Mouse (Mus musculus) embryonic facial prominence, embryonic 11.5 days (tissue): ENCODE results near the gene Mylk3. TPM values are rescaled to one million over a fixed set of nuclear protein-coding genes. Genes with fewer than 3 reads are reported as not detected.

ENCODE experiments used
- ATAC-seq: fragments of 200-750 bp; cut with Nextera tagmentation; replicated peaks from 2 replicates; pipeline ENCODE4 v1.8.0; 2017; ENCODE audit warnings: low read depth; ENCODE audit not compliant: insufficient number of reproducible peaks, low FRiP score, low TSS enrichment
- DNase-seq: peaks from one replicate; pipeline ENCODE4 v3.0.0-alpha.2; 2015; ENCODE audit warnings: low spot score
- H3K27ac ChIP-seq: fragments of 300-500 bp; sonication (generic); replicated peaks from 2 replicates; pipeline ENCODE4 v1.5.1; 2014; ENCODE audit warnings: mild to moderate bottlenecking, low read depth, low read length, control low read depth
- H3K27me3 ChIP-seq: fragments of 300-500 bp; sonication (generic); 2 replicates; pipeline ENCODE4 v1.6.1; 2014; ENCODE audit warnings: mild to moderate bottlenecking, low read length, moderate library complexity, mixed read lengths; ENCODE audit not compliant: control insufficient read depth, insufficient read depth
- H3K36me3 ChIP-seq: fragments of 300-500 bp; sonication (generic); replicated peaks from 2 replicates; pipeline ENCODE4 v1.6.1; 2014; ENCODE audit warnings: low read depth, mild to moderate bottlenecking, low read length, moderate library complexity, mixed read lengths; ENCODE audit not compliant: control insufficient read depth, insufficient read depth
- H3K4me1 ChIP-seq: fragments of 300-500 bp; sonication (generic); 2 replicates; pipeline ENCODE4 v1.6.1; 2014; ENCODE audit warnings: low read length, mixed read lengths; ENCODE audit not compliant: control insufficient read depth, insufficient read depth
- H3K4me2 ChIP-seq: fragments of 300-500 bp; sonication (generic); 2 replicates; pipeline ENCODE4 v1.6.1; 2014; ENCODE audit warnings: low read depth, mild to moderate bottlenecking, control low read depth, low read length, moderate library complexity
- H3K4me3 ChIP-seq: fragments of 300-500 bp; sonication (generic); 2 replicates; pipeline ENCODE4 v1.5.1; 2014; ENCODE audit warnings: low read depth, low read length, control low read depth
- H3K9ac ChIP-seq: fragments of 300-500 bp; sonication (generic); replicated peaks from 2 replicates; pipeline ENCODE4 v1.6.1; 2014; ENCODE audit warnings: mild to moderate bottlenecking, control low read depth, low read length
- H3K9me3 ChIP-seq: fragments of 300-500 bp; sonication (generic); replicated peaks from 2 replicates; pipeline ENCODE4 v1.6.1; 2016; ENCODE audit warnings: mild to moderate bottlenecking, low read length, inconsistent platforms, mixed read lengths; ENCODE audit not compliant: control insufficient read depth
- WGBS: fragments of 180-500 bp; shearing (Covaris S2); extraction: QIAGEN DNeasy Blood & Tissue Kit; methylation state at CpG from one replicate; pipeline ENCODE4 v1.1.7; 2014; 5-methylcytosine and 5-hydroxymethylcytosine counted together
- polyA plus RNA-seq: library from polyadenylated mRNA; unstranded; fragments of >200 nt; fragmentation: Nextera tagmentation; extraction: Ambion mirVana; gene quantifications from 2 replicates; pipeline ENCODE4 v1.2.1, GENCODE M21; 2014

Gene Mylk3
- 2.9 and 3.9 TPM in 2 replicates for polyA plus RNA-seq

- H3K4me1 ChIP-seq: no peaks in the 10 kb centered on the region
- no peak within 1 kb of the TSS for H3K4me2 ChIP-seq
- H3K9me3 ChIP-seq: no peaks in the 10 kb centered on the region
- no peak within 1 kb of the TSS for H3K9ac ChIP-seq
- no peaks in the 10 kb centered on the region for H3K27me3 ChIP-seq
- H3K27ac ChIP-seq: no peak within 1 kb of the TSS
- ATAC-seq (no peak), DNase-seq (no peak)
- H3K4me3 ChIP-seq: no peak within 1 kb of the TSS
- H3K36me3 ChIP-seq: no peaks in the 10 kb centered on the region
- WGBS: 87% methylated on average over 6 of the region's 6 CpGs
Measured at GRCm38 (mm10) chr8:85386205-85386604, at the start of gene Mylk3. Gene Mylk3 (minus strand): TSS chr8:85386345.

GRCm38 (mm10) chr8:85435736-85436135, 49.6 kb upstream of the Mylk3 start:
- no peak for ATAC-seq
- H3K9ac ChIP-seq: no peak overlapping the region
- no peaks in the 10 kb centered on the region for H3K9me3 ChIP-seq
- H3K4me2 ChIP-seq: no peak overlapping the region
- no peak for DNase-seq
- H3K4me1 ChIP-seq: no peaks in the 10 kb centered on the region
- WGBS: 60% methylated on average over 5 of the region's 5 CpGs
- H3K36me3 ChIP-seq: no peaks in the 10 kb centered on the region
- no peak overlapping the region for H3K4me3 ChIP-seq
- no peak overlapping the region for H3K27ac ChIP-seq
- H3K27me3 ChIP-seq: no peaks in the 10 kb centered on the region

GRCm38 (mm10) chr8:85434817-85435216, 48.7 kb upstream of the Mylk3 start:
- no peaks in the 10 kb centered on the region for H3K4me1 ChIP-seq
- ATAC-seq (no peak), DNase-seq (no peak)
- no peak overlapping the region for H3K9ac ChIP-seq
- H3K9me3 ChIP-seq: no peaks in the 10 kb centered on the region
- H3K27me3 ChIP-seq: no peaks in the 10 kb centered on the region
- 71% methylated on average over 12 of the region's 12 CpGs for WGBS
- H3K27ac ChIP-seq: no peak overlapping the region
- no peak overlapping the region for H3K4me3 ChIP-seq
- H3K4me2 ChIP-seq: no peak overlapping the region
- H3K36me3 ChIP-seq: no peaks in the 10 kb centered on the region

- DNase-seq (no peak), ATAC-seq (peak; percentile 51; the same call in 1 of the 2 replicates)
- 3% methylated on average over 6 of the region's 6 CpGs for WGBS
- peak overlapping the region; percentile 77 for H3K4me3 ChIP-seq
- no peaks in the 10 kb centered on the region for H3K4me1 ChIP-seq
- no peaks in the 10 kb centered on the region for H3K36me3 ChIP-seq
- H3K27ac ChIP-seq: no peak overlapping the region
- H3K9me3 ChIP-seq: no peaks in the 10 kb centered on the region
- peak overlapping the region; percentile 42 for H3K4me2 ChIP-seq
- H3K9ac ChIP-seq: no peak overlapping the region
- no peaks in the 10 kb centered on the region for H3K27me3 ChIP-seq
Measured at GRCm38 (mm10) chr8:85433017-85433393, 46.9 kb upstream of the Mylk3 start.

GRCm38 (mm10) chr8:85432168-85433016, 46.2 kb upstream of the Mylk3 start, which contains the start of gene 4921524J17Rik:
Gene 4921524J17Rik (minus strand): TSS chr8:85432833.
- Histone ChIP-seq H3K4me3 (peak within 1 kb of the TSS; percentile 77), H3K27ac (peak within 1 kb of the TSS; percentile 98), H3K4me2 (peak within 1 kb of the TSS; percentile 42), H3K9ac (peak within 1 kb of the TSS; percentile 92), H3K27me3 (no peaks in the 10 kb centered on the region), H3K36me3 (no peaks in the 10 kb centered on the region), H3K4me1 (no peaks in the 10 kb centered on the region), H3K9me3 (no peaks in the 10 kb centered on the region)
- ATAC-seq (peak; percentile 97), DNase-seq (peak; percentile 100)
- under 1% methylated on average over 61 of the region's 85 CpGs for WGBS

- Histone ChIP-seq H3K36me3 (no peaks in the 10 kb centered on the region), H3K4me3 (peak overlapping the region; percentile 77), H3K27ac (no peak overlapping the region), H3K4me1 (no peaks in the 10 kb centered on the region), H3K27me3 (no peaks in the 10 kb centered on the region), H3K4me2 (peak overlapping the region; percentile 27), H3K9ac (peak overlapping the region; percentile 92), H3K9me3 (no peaks in the 10 kb centered on the region)
- 11% methylated on average over 10 of the region's 10 CpGs for WGBS
- ATAC-seq (no peak), DNase-seq (peak; percentile 73)
Measured at GRCm38 (mm10) chr8:85431281-85432167, 45.4 kb upstream of the Mylk3 start.

DNA sequence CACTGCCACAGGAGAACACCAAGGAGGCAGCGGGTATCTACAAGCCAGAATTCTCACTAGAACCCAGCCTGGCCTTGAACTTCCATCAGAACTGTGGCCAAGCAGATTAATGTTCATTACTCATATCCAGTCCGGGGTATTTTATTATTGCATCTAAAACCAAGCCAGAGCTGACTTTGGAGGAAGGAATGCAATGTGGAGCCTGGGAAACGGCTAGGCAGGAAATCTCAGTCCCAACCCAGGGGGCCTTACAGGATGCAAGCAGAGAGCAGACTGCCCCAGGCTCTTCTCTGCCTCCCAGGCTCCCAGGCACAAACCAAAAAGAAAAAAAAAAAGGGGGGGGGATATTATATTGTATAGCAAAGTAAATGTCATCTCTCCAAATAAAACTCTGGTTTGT, 44.7 kb upstream of the Mylk3 start:
- WGBS: 13% methylated on average over 3 of the region's 3 CpGs
- no peaks in the 10 kb centered on the region for H3K27me3 ChIP-seq
- H3K27ac ChIP-seq: no peak overlapping the region
- no peaks in the 10 kb centered on the region for H3K9me3 ChIP-seq
- peak overlapping the region; percentile 27; the same call in 1 of the 2 replicates for H3K4me2 ChIP-seq
- H3K4me1 ChIP-seq: no peaks in the 10 kb centered on the region
- peak overlapping the region; percentile 77 for H3K4me3 ChIP-seq
- H3K9ac ChIP-seq: no peak overlapping the region
- no peak for ATAC-seq
- no peaks in the 10 kb centered on the region for H3K36me3 ChIP-seq
- DNase-seq: peak; percentile 54
